Mouse (Mus musculus): Measurements from ENCODE around the gene Tcp11. TPM values are rescaled to one million over a fixed set of nuclear protein-coding genes. Genes with fewer than 3 reads are reported as not detected.

Tcp11 gene
- total RNA-seq, 1 experiment from 2014 or later = not detected

Other genes starting within 250 kb of the Tcp11 start
- 93.1 and 94.6 TPM in 2 replicates for gene Snrpc, start 242.5 kb downstream of the Tcp11 start, total RNA-seq (2021)
- gene Uhrf1bp1, start 224.2 kb downstream of the Tcp11 start, total RNA-seq (2021) = 24.4 and 29.9 TPM in 2 replicates
- gene Anks1, start 171.3 kb downstream of the Tcp11 start, total RNA-seq (2021) = 25.7 and 31.8 TPM in 2 replicates
- 26.2 and 28.4 TPM in 2 replicates for gene Taf11, start 170.8 kb downstream of the Tcp11 start, total RNA-seq (2021)
- gene Scube3, start 61.5 kb upstream of the Tcp11 start, total RNA-seq (2021) = 10.9 and 11.9 TPM in 2 replicates
- gene Zfp523, start 96.5 kb upstream of the Tcp11 start, total RNA-seq (2021) = 36.8 and 43.4 TPM in 2 replicates
- 3.3 and 8.9 TPM in 2 replicates for gene Def6, start 127.1 kb upstream of the Tcp11 start, total RNA-seq (2021)
- 36.1 and 39.8 TPM in 2 replicates for gene Ppard, start 152.1 kb upstream of the Tcp11 start, total RNA-seq (2021)
- gene Fance, start 232.9 kb upstream of the Tcp11 start, total RNA-seq (2021) = 20.5 and 29.6 TPM in 2 replicates
- 814 and 958 TPM in 2 replicates for gene Rpl10a, start 247.8 kb upstream of the Tcp11 start, total RNA-seq (2021)

Measured in adrenal gland, postnatal 14 days (tissue).